Mouse (Mus musculus): ENCODE data around the gene Zfp618.
A peak's percentile ranks its signal among the peaks of the same experiment; 100 is the strongest.

Zfp618 gene

GRCm38 (mm10) chr4:63071413-63072260, 106.3 kb downstream of the Zfp618 start:
- DNase-seq: no peak

- DNase-seq: no peak
Measured at GRCm38 (mm10) chr4:63073139-63073538, 107.8 kb downstream of the Zfp618 start.

- DNase-seq: peak; percentile 45 to 77
Measured at GRCm38 (mm10) chr4:63079159-63079558, 113.8 kb downstream of the Zfp618 start.

- peak; percentile 69 to 84 for DNase-seq
Measured at GRCm38 (mm10) chr4:63084473-63084889, 119.1 kb downstream of the Zfp618 start.

- peak in 1 of 2 experiments; percentile 16 for DNase-seq
Measured at GRCm38 (mm10) chr4:63089484-63089883, 124.1 kb downstream of the Zfp618 start.

GRCm38 (mm10) chr4:63091151-63091550, 125.8 kb downstream of the Zfp618 start:
- no peak for DNase-seq

GRCm38 (mm10) chr4:63097603-63098002, 132.2 kb downstream of the Zfp618 start:
- peak; percentile 32 to 57 for DNase-seq

GRCm38 (mm10) chr4:63100478-63100877, 135.1 kb downstream of the Zfp618 start:
- peak in 1 of 2 experiments; percentile 5 for DNase-seq

GRCm38 (mm10) chr4:63102025-63102424, 136.7 kb downstream of the Zfp618 start:
- DNase-seq: peak in 1 of 2 experiments; percentile 0

GRCm38 (mm10) chr4:63105651-63106050, 140.3 kb downstream of the Zfp618 start:
- peak in 1 of 2 experiments; percentile 10 for DNase-seq

- DNase-seq: peak; percentile 79 to 86
Measured at GRCm38 (mm10) chr4:63118639-63119437, 153.5 kb downstream of the Zfp618 start.

- DNase-seq: peak in 1 of 2 experiments; percentile 10
Measured at GRCm38 (mm10) chr4:63124861-63125466, 159.6 kb downstream of the Zfp618 start.

- peak in 1 of 2 experiments; percentile 10 for DNase-seq
Measured at GRCm38 (mm10) chr4:63129891-63130624, 164.7 kb downstream of the Zfp618 start.

- DNase-seq: no peak
Measured at GRCm38 (mm10) chr4:63147268-63147667, 181.9 kb downstream of the Zfp618 start.

- DNase-seq: no peak
Measured at GRCm38 (mm10) chr4:63151127-63151526, 185.8 kb downstream of the Zfp618 start.

GRCm38 (mm10) chr4:63154028-63154427, 188.7 kb downstream of the Zfp618 start:
- no peak for DNase-seq

GRCm38 (mm10) chr4:63154699-63155098, 189.3 kb downstream of the Zfp618 start, which contains the start of gene Ambp:
Gene Ambp (minus strand): TSS chr4:63154799.
- no peak for DNase-seq

GRCm38 (mm10) chr4:63155596-63155995, 190.2 kb downstream of the Zfp618 start:
- DNase-seq: no peak

- DNase-seq: no peak
Measured at GRCm38 (mm10) chr4:63156726-63157634, 191.6 kb downstream of the Zfp618 start.

- DNase-seq: no peak
Measured at GRCm38 (mm10) chr4:63158192-63158591, 192.8 kb downstream of the Zfp618 start.

- DNase-seq: peak; percentile 80 to 86
Measured at GRCm38 (mm10) chr4:63158961-63159592, 193.7 kb downstream of the Zfp618 start.

Data from lung, postnatal 4 days (tissue).